Mouse (Mus musculus) liver, adult (tissue): ENCODE data around the gene Zfp512b.

Experiments used
- GATA4 ChIP-seq: IDR thresholded peaks from 2 replicates; pipeline ENCODE4 v1.6.1; 2014; ENCODE audit warnings: mild to moderate bottlenecking, low read length; ENCODE audit not compliant: insufficient replicate concordance

Zfp512b gene

DNA sequence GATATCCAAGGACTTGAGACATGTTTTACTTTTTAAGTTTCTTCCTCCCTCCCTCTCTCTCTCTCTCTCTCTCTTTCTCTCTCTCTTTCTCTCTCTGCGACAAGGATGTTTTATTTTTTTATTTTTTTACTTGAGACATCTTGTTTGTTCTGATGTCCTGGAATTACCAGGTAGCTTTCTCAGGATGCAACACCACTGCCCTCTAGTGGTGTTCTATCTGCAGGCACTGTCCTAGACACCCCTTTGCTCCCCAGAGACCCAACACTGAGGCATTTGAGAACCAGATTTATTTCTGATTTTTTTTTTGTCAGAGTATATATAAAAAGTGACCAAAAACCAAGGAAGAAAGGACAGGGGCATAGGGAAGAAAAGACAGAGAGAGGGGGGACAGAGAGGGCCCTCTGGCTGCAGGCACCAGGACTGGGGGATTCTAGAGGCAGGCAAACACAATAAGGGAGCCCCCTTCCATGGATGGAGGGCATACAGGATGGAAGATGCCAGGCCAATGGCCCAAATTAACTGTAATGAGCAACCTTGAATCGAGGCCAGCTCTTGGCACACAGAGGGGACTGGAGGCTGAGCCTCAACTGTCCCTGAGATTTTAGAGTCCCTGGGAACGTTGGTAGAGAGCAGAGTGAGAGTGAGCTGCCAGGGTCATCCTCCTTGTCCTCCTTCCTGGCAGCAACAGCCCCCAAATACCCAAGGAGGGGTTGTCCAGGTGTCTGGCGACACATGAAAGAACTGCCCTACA lies 2.5 kb upstream of the Zfp512b start:
- no peak for TF ChIP-seq GATA4

- no peak for TF ChIP-seq GATA4
These were observed 1.3 kb upstream of the Zfp512b start for GRCm38 (mm10) chr2:181593937-181594336.

DNA sequence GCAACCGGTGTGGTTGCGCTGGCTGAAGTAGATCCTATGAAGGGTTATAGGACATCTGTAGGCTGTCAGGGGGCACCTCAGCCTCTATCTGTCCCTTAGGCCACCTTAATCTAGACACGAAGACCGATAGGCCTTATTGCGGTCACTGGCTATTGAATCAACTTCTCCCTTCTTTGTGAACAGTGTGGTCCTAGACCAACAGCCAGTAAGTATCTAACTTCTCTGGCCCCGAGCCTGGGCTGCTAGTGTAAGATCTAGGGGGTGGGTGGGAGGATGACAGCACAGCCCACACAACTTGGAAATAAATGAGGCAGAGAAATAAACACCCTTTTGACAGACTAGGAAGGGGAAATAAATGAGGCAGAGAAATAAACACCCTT lies 429 bp upstream of the Zfp512b start:
- no peak for TF ChIP-seq GATA4

DNA sequence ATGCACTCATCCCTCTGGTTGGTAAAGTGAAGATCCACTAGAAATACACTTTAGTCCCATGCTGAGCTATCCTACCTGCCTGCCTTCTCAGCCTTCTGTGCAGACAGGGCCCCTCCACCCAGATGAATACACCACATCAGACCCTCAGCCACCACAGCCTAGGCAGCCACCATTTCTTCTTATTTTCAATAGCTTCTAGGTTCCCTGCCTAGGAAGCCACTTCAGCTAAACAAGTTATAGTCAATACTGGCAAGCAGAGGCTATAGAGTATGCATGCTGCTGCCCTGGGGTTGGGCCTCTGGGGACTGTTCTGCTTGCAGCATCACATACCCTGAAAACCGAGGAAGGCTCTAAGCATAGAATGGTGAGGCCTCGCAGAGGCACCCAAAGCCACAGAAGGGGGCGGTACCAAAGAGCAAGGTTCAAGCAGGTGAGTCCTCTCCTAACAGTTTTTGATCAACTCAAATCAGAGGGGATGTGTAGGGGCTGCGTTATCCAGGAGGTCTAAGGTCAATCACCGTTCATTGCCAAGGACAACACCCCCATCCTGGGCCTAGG lies 996 bp downstream of the Zfp512b start, which contains the start of gene Prpf6:
TSS of gene Prpf6 (plus strand) at position 341 of the 558 bp plus-strand sequence.
- no peak for TF ChIP-seq GATA4

GRCm38 (mm10) chr2:181590471-181590870 lies 2.1 kb downstream of the Zfp512b start:
- no peak for TF ChIP-seq GATA4

DNA sequence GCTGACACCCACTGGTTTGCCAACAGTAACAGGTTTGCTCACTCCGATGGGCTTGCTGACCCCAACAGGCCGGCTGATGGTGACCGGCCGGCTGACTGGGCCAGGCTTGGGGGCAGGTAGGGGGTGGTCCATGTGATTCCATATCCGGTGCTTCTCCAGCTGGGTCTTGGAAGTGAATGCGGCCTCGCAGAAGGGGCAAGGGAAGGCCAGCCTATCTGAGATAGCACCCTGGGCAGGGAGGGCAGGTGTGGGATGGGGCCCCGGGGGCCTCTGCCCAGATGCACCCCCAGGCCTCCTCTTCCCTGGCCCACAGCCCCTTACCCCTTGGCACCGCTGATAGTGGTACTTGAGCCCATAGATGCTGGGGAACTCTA lies 2.9 kb downstream of the Zfp512b start:
- TF ChIP-seq GATA4, result no peak

GRCm38 (mm10) chr2:181589011-181589731 lies 3.4 kb downstream of the Zfp512b start:
- TF ChIP-seq GATA4, result no peak

DNA sequence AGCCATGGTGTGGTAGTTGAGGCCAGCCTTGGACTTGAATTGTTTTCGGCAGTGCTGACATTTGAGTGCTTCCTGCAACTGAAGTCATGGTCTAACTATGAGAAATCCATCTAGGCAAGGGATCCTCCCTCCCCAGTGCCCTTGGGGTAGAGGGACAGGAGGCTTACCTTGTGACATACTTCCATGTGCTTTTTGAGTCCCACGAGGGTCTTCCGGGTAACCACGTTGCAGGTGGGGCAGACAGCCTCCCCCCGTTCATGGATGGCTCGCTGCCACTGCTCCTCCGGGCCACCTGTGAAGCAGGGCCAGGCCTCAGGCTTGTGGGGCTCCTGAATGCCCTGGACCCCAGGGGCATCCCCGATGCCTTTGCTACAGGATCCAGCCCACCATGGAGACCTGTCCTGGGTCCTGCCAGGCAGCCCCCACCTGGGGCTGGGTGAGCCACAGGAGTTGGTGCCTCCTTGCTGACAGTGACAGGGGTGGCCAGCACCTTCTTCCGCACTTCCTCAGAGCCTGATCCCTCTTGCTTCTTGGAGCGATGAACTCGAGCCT lies 4.3 kb downstream of the Zfp512b start:
- TF ChIP-seq GATA4, result no peak

DNA sequence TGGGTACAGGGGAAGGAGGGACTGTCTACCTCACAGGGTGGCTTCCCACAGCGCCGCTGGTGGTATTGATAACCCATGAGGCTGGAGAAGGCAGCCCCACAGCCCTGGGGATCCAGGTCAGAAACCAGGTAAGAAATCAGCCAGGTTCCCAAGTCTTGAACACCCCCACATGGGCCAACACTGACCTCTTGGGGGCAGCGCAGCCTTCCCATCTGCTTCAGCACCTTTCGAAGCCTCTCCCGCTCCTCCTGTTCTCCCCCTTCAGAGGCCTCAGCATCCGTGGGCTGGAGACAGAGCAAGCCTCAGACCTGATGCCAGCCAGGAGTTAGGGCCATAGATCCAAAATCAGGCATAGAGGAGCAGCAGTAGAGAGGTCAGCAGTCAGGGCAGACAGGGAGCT lies 4.8 kb downstream of the Zfp512b start:
- no peak for TF ChIP-seq GATA4

- no peak for TF ChIP-seq GATA4
These were observed 6.5 kb downstream of the Zfp512b start for GRCm38 (mm10) chr2:181586124-181586523.

- no peak for TF ChIP-seq GATA4
These were observed 7.1 kb downstream of the Zfp512b start for GRCm38 (mm10) chr2:181585506-181585905.

GRCm38 (mm10) chr2:181584411-181584942 lies 8.1 kb downstream of the Zfp512b start, which contains the start of gene Uckl1:
Gene Uckl1 (minus strand): TSS chr2:181584892.
- TF ChIP-seq GATA4, result no peak

GRCm38 (mm10) chr2:181583460-181584257 lies 8.9 kb downstream of the Zfp512b start:
- TF ChIP-seq GATA4, result no peak

DNA sequence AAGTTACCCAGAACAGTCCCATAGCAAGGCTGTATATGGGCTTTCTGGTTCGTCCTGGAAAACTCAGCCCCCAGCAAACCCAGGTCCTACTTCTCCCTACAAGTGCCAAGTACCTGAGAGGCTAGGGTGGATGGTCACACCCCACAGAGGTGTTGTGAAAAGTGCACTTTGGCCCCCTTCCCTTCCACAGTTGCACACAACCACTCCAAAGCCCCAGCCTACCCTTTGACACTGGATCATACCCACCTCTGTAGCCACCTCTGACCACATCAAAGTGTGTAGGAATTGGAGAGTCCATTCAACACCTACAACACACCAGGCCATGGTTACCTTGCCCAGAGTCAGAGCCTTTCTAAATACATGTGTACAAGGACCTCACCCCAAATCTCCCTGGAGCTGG lies 9.7 kb downstream of the Zfp512b start:
- no peak for TF ChIP-seq GATA4

- TF ChIP-seq GATA4, result no peak
These were observed 10.2 kb downstream of the Zfp512b start for GRCm38 (mm10) chr2:181582358-181582757.
